Mouse (Mus musculus): ENCODE data around the gene Iqcg. TPM values are rescaled to one million over a fixed set of nuclear protein-coding genes. Genes with fewer than 3 reads are reported as not detected.

Iqcg gene
- total and polyA plus RNA-seq, 3 experiments, result 3.4 to 21.8 (median 7.3) TPM

- TF ChIP-seq MYC (IDR thresholded peaks at IDR 0.05; ENCODE audit: low read depth, low read length) (no peak), BHLHE40 (IDR thresholded peaks at IDR 0.05; ENCODE audit: low read depth, low read length) (no peak; the same call in 1 of the 2 replicates), MXI1 (IDR thresholded peaks at IDR 0.05; ENCODE audit: low read depth, low read length) (no peak; the same call in 1 of the 2 replicates), USF1 (IDR thresholded peaks at IDR 0.05; ENCODE audit: low read depth, low read length) (no peak), RAD21 (IDR thresholded peaks at IDR 0.05; ENCODE audit: low read depth, low read length) (peak; percentile 66), HCFC1 (IDR thresholded peaks at IDR 0.05; ENCODE audit: low read depth, low read length) (no peak; the same call in 1 of the 2 replicates), ZKSCAN1 (IDR thresholded peaks at IDR 0.05; ENCODE audit: borderline replicate concordance, low read depth, low read length) (peak; percentile 97), TBP (conservative IDR thresholded peaks at IDR 0.05; ENCODE audit: low read depth, low read length) (no peak; the same call in 1 of the 2 replicates)
These were observed 17.0 kb upstream of the Iqcg start (continued) for GRCm38 (mm10) chr16:33072871-33073557.

- TF ChIP-seq BHLHE40 (IDR thresholded peaks at IDR 0.05; ENCODE audit: low read depth, low read length) (no peak), RAD21 (IDR thresholded peaks at IDR 0.05; ENCODE audit: low read depth, low read length) (peak; percentile 33), POLR2A (IDR thresholded peaks at IDR 0.05; ENCODE audit: low read depth, low read length) (no peak), CTCF (conservative IDR thresholded peaks at IDR 0.05 in 1 of 2, IDR thresholded peaks at IDR 0.05 in 1 of 2; ENCODE audit: low read depth in 2 of 2, low read length in 2 of 2) (peak in 1 of 2 experiments; percentile 45; a peak in 2 of 4 replicates), JUN (IDR thresholded peaks at IDR 0.05; ENCODE audit: insufficient read depth, low read depth, low read length) (no peak)
- peaks cover 8 to 41% of the 10 kb centered on the region in 2 experiments; a peak in 3 of 4 replicates for H3K4me1 ChIP-seq (ENCODE audit: control insufficient read depth in 1 of 2, insufficient read depth in 2 of 2)
- H3K9ac ChIP-seq (ENCODE audit: insufficient read depth, low read depth), result no peak overlapping the region
- dilution Hi-C loops (cut with MboI; ENCODE audit: extremely low pct_ligation_motif_present, extremely low pct_unique_long_range_greater_than_20kb, low sequenced_read_pairs) (no loop called here), in situ Hi-C loops (cut with MboI; ENCODE audit: low pct_ligation_motif_present, low pct_unique_long_range_greater_than_20kb, low sequenced_read_pairs) (no loop called here)
- H3K9me3 ChIP-seq (replicated peaks; ENCODE audit: low read length), result no peaks in the 10 kb centered on the region
- no peaks in the 10 kb centered on the region for H3K27me3 ChIP-seq (replicated peaks)
- H3K79me2 ChIP-seq (replicated peaks; ENCODE audit: control insufficient read depth, extremely low read depth, insufficient read depth, poor library complexity, severe bottlenecking), result no peaks in the 10 kb centered on the region
- no peak overlapping the region for H3K4me3 ChIP-seq (replicated peaks in 1 of 3; ENCODE audit: low read depth in 2 of 3, low read length in 2 of 3, poor library complexity in 1 of 3)
- no peak for DNase-seq (ENCODE audit: extremely low read depth)
- H3K27ac ChIP-seq (ENCODE audit: insufficient read depth, low read depth), result no peak overlapping the region
- no peak overlapping the region for H3K4me2 ChIP-seq (ENCODE audit: insufficient read depth, low read depth, poor library complexity, severe bottlenecking)
- H3K36me3 ChIP-seq (replicated peaks in 1 of 2; ENCODE audit: control insufficient read depth in 1 of 2, insufficient read depth in 1 of 2, low read length in 1 of 2), result peaks cover 3 to 13% of the 10 kb centered on the region in 2 experiments
These were observed 14.9 kb upstream of the Iqcg start for GRCm38 (mm10) chr16:33070928-33071327.

GRCm38 (mm10) chr16:33064636-33065035 is 8.6 kb upstream of the Iqcg start:
- no peak for DNase-seq (ENCODE audit: extremely low read depth)
- TF ChIP-seq IRF4 (IDR thresholded peaks at IDR 0.05; ENCODE audit: low read depth, low read length) (no peak), CTCF (conservative IDR thresholded peaks at IDR 0.05 in 1 of 2, IDR thresholded peaks at IDR 0.05 in 1 of 2; ENCODE audit: low read depth in 2 of 2, low read length in 2 of 2) (peak in 1 of 2 experiments; percentile 43; a peak in 2 of 4 replicates)
- no peak overlapping the region for H3K4me2 ChIP-seq (ENCODE audit: insufficient read depth, low read depth, poor library complexity, severe bottlenecking)
- peaks cover 2 to 43% of the 10 kb centered on the region in 2 experiments; a peak in 3 of 4 replicates for H3K4me1 ChIP-seq (ENCODE audit: control insufficient read depth in 1 of 2, insufficient read depth in 2 of 2)
- in situ Hi-C loops (cut with MboI; ENCODE audit: low pct_ligation_motif_present, low pct_unique_long_range_greater_than_20kb, low sequenced_read_pairs), result no loop called here
- H3K36me3 ChIP-seq (replicated peaks in 1 of 2; ENCODE audit: control insufficient read depth in 1 of 2, insufficient read depth in 1 of 2, low read length in 1 of 2), result peaks cover 11 to 22% of the 10 kb centered on the region in 2 experiments
- peaks cover 2% of the 10 kb centered on the region for H3K79me2 ChIP-seq (replicated peaks; ENCODE audit: control insufficient read depth, extremely low read depth, insufficient read depth, poor library complexity, severe bottlenecking)
- dilution Hi-C loops (cut with MboI; ENCODE audit: extremely low pct_ligation_motif_present, extremely low pct_unique_long_range_greater_than_20kb, low sequenced_read_pairs), result no loop called here
- no peak overlapping the region for H3K9ac ChIP-seq (ENCODE audit: insufficient read depth, low read depth)
- no peak overlapping the region for H3K27ac ChIP-seq (ENCODE audit: insufficient read depth, low read depth)
- H3K4me3 ChIP-seq (replicated peaks in 1 of 3; ENCODE audit: low read depth in 2 of 3, low read length in 2 of 3, poor library complexity in 1 of 3), result no peak overlapping the region
- H3K27me3 ChIP-seq (replicated peaks), result no peaks in the 10 kb centered on the region
- H3K9me3 ChIP-seq (replicated peaks; ENCODE audit: low read length), result no peaks in the 10 kb centered on the region
